Mouse (Mus musculus): ENCODE measurements around the gene Atp13a5. TPM values are rescaled to one million over a fixed set of nuclear protein-coding genes. Genes with fewer than 3 reads are reported as not detected.

Gene Atp13a5
- polyA plus RNA-seq, 1 experiment from 2014 or later: not detected

- Histone ChIP-seq H3K4me3 (replicated peaks) (no peak overlapping the region), H3K27ac (no peak overlapping the region), H3K4me2 (no peak overlapping the region), H3K9me3 (no peaks in the 10 kb centered on the region), H3K4me1 (peaks cover 5% of the 10 kb centered on the region; the same call in 1 of the 2 replicates), H3K27me3 (no peaks in the 10 kb centered on the region), H3K36me3 (replicated peaks) (no peaks in the 10 kb centered on the region), H3K9ac (no peak overlapping the region)
- 83% methylated on average over 1 of the region's 1 CpGs for WGBS
- no peak for ATAC-seq (ENCODE audit: low FRiP score)
Measured at GRCm38 (mm10) chr16:29195156-29195555, 183.4 kb downstream of the Atp13a5 start.

GRCm38 (mm10) chr16:29193981-29194380 is 184.6 kb downstream of the Atp13a5 start:
- WGBS: 86% methylated on average over 4 of the region's 4 CpGs
- H3K4me2 ChIP-seq: no peak overlapping the region
- H3K27me3 ChIP-seq: no peaks in the 10 kb centered on the region
- H3K4me1 ChIP-seq: peaks cover 5% of the 10 kb centered on the region; the same call in 1 of the 2 replicates
- no peaks in the 10 kb centered on the region for H3K9me3 ChIP-seq
- no peak overlapping the region for H3K27ac ChIP-seq
- H3K9ac ChIP-seq: no peak overlapping the region
- no peak overlapping the region for H3K4me3 ChIP-seq (replicated peaks)
- no peaks in the 10 kb centered on the region for H3K36me3 ChIP-seq (replicated peaks)
- ATAC-seq (ENCODE audit: low FRiP score): no peak

DNA sequence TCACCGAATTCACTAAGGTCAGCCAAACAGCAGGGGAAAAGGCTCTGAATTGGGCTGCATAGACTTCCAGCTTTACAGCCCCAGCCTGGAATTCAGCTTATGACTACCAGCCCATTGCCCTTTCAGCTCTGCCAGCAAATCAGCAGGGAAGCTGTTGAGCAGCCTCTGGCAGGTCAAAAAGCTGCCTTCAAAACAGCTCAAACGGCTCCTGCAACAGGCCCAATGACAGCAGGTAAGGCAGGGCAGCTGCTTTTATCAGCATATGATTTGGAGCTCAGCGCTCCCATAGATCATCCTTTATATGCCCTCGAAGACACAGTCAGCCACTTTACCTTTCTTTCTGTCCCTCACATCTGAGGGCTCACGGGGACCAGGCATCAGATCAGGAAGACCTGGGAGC is 185.6 kb downstream of the Atp13a5 start:
- WGBS: 34% methylated on average over 5 of the region's 5 CpGs
- 0 out of 2 replicates have a peak, but pooled peaks cover 5% of the 10 kb centered on the region for H3K4me1 ChIP-seq
- no peak overlapping the region for H3K4me3 ChIP-seq (replicated peaks)
- no peaks in the 10 kb centered on the region for H3K9me3 ChIP-seq
- H3K36me3 ChIP-seq (replicated peaks): no peaks in the 10 kb centered on the region
- H3K27me3 ChIP-seq: no peaks in the 10 kb centered on the region
- H3K9ac ChIP-seq: no peak overlapping the region
- H3K27ac ChIP-seq: no peak overlapping the region
- ATAC-seq (ENCODE audit: low FRiP score): no peak
- no peak overlapping the region for H3K4me2 ChIP-seq

Other genes with a start within 250 kb of the Atp13a5 start
- gene Hrasls, start 169.0 kb downstream of the Atp13a5 start, polyA plus RNA-seq (2016; fragmentation: Nextera tagmentation; extraction: Ambion mirVana): 1.3 and 2.0 TPM in 2 replicates
- 0.24 and 0.46 TPM in 2 replicates for gene Atp13a4, start 166.1 kb upstream of the Atp13a5 start, polyA plus RNA-seq (2016; fragmentation: Nextera tagmentation; extraction: Ambion mirVana)
- 47.7 and 52.7 TPM in 2 replicates for gene Opa1, start 200.6 kb upstream of the Atp13a5 start, polyA plus RNA-seq (2016; fragmentation: Nextera tagmentation; extraction: Ambion mirVana)

Measured in forebrain, embryonic 12.5 days (tissue).